20 mouse cellular contexts compared by ENCODE assay signal in the genomic region with DNA sequence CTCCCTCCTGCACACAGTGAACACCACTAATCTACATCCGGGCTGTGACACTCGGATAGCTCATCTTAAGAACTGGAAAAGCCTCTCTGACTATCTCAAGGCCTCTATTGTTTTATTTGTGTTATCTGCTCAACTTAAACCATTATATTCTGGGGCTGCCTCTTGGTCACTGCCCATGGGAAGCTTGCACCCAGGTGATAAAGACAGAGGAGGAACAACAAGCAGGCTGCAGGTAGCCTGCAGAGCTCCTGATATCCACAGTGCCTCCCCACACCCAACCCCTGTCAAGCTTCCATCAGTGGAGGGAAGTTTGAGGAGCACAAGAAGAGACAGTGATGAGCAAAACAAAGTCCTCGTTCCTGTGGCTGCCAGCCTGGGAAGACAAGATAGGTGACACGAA.
DNase-seq lines count a peak whose midpoint lies in the region; ATAC-seq and TF ChIP-seq lines count a peak whose summit lies in the region.
"Had no signal": no experiment of that assay in that cellular context is flagged by ENCODE, and none has a peak within 500 bp of the region (broad histone marks: within the 10 kb centered on the region; RNA-seq: fewer than 3 reads in every experiment).

No protein-coding gene starts in this region.

- H3K4me1 ChIP-seq in heart, embryonic 10.5 days = peaks cover 20% of the 10 kb centered on the region
- peaks cover 2% of the 10 kb centered on the region; the same call in 1 of the 2 replicates for H3K4me1 ChIP-seq in liver, postnatal 0 days (ENCODE audit: insufficient read depth)
- H3K4me1 ChIP-seq in limb, embryonic 10.5 days = no peaks in the 10 kb centered on the region
- no peaks in the 10 kb centered on the region for H3K4me1 ChIP-seq in hindbrain, embryonic 10.5 days (replicated peaks)
- H3K4me1 ChIP-seq: embryonic facial prominence, embryonic 15.5 days had no signal

- peak overlapping the region; percentile 42; the same call in 1 of the 2 replicates for H3K27ac ChIP-seq in heart, embryonic 10.5 days
- H3K27ac ChIP-seq in liver, postnatal 0 days (ENCODE audit: low read depth) = no peak overlapping the region
- H3K27ac ChIP-seq in limb, embryonic 10.5 days = no peak overlapping the region
- H3K27ac ChIP-seq in hindbrain, embryonic 10.5 days = no peak overlapping the region
- H3K27ac ChIP-seq: embryonic facial prominence, embryonic 15.5 days; forebrain, embryonic 15.5 days; kidney, postnatal 0 days; left cerebral cortex, adult 2 months had no signal

- 0 out of 2 replicates have a peak overlapping the region, but pooled peaks have one; percentile 4 for H3K4me2 ChIP-seq in liver, postnatal 0 days (ENCODE audit: low read depth, low read length)
- H3K4me2 ChIP-seq: embryonic facial prominence, embryonic 15.5 days; forebrain, embryonic 15.5 days had no signal

- peak; percentile 87 for ATAC-seq in liver, postnatal 0 days
- ATAC-seq: CD4-positive, CD25-positive, alpha-beta regulatory T cell, adult 4 months; forebrain, embryonic 15.5 days; hindbrain, embryonic 16.5 days; intestine, postnatal 0 days had no signal

- no peak overlapping the region for H3K9ac ChIP-seq in liver, postnatal 0 days (replicated peaks)
- H3K9ac ChIP-seq: embryonic facial prominence, embryonic 15.5 days; forebrain, embryonic 15.5 days had no signal

- H3K27me3 ChIP-seq in heart, embryonic 10.5 days (ENCODE audit: insufficient read depth, poor library complexity, severe bottlenecking) = no peaks in the 10 kb centered on the region
- no peaks in the 10 kb centered on the region for H3K27me3 ChIP-seq in liver, postnatal 0 days (ENCODE audit: insufficient read depth, low read length)
- H3K27me3 ChIP-seq in limb, embryonic 10.5 days (ENCODE audit: low read depth, poor library complexity, severe bottlenecking) = peaks cover 13% of the 10 kb centered on the region; the same call in 1 of the 2 replicates
- H3K27me3 ChIP-seq in hindbrain, embryonic 10.5 days (ENCODE audit: insufficient read depth, poor library complexity, severe bottlenecking) = peaks cover 14% of the 10 kb centered on the region; the same call in 1 of the 2 replicates
- H3K27me3 ChIP-seq: embryonic facial prominence, embryonic 15.5 days; forebrain, embryonic 15.5 days had no signal

- no peak overlapping the region for H3K4me3 ChIP-seq in heart, embryonic 10.5 days
- H3K4me3 ChIP-seq in liver, postnatal 0 days (ENCODE audit: low read depth, low read length) = no peak overlapping the region
- H3K4me3 ChIP-seq in limb, embryonic 10.5 days = no peak overlapping the region
- H3K4me3 ChIP-seq in hindbrain, embryonic 10.5 days = no peak overlapping the region
- H3K4me3 ChIP-seq: embryonic facial prominence, embryonic 15.5 days; forebrain, embryonic 15.5 days; left cerebral cortex, adult 2 months had no signal

- H3K9me3 ChIP-seq in heart, embryonic 10.5 days = no peaks in the 10 kb centered on the region
- no peaks in the 10 kb centered on the region for H3K9me3 ChIP-seq in liver, postnatal 0 days (ENCODE audit: low read length)
- H3K9me3 ChIP-seq in limb, embryonic 10.5 days (replicated peaks) = no peaks in the 10 kb centered on the region
- H3K9me3 ChIP-seq in hindbrain, embryonic 10.5 days = no peaks in the 10 kb centered on the region
- H3K9me3 ChIP-seq: embryonic facial prominence, embryonic 15.5 days; forebrain, embryonic 15.5 days had no signal

- intact Hi-C loops in gastrocnemius, postnatal 14 days (cut with DNase I; ENCODE audit: low total_unique reads) = no loop called here

- 45% methylated on average over 4 of the region's 4 CpGs for WGBS in heart, embryonic 10.5 days
- 30% methylated on average over 4 of the region's 4 CpGs for WGBS in liver, postnatal 0 days (ENCODE audit: insufficient replicate concordance)
- 91% methylated on average over 4 of the region's 4 CpGs for WGBS in limb, embryonic 10.5 days
- WGBS in hindbrain, embryonic 10.5 days = 85% methylated on average over 4 of the region's 4 CpGs

- peak; percentile 76 for TF ChIP-seq EP300 in liver, postnatal 0 days (IDR thresholded peaks at IDR 0.05; ENCODE audit: low read depth)

- no peaks in the 10 kb centered on the region for H3K36me3 ChIP-seq in heart, embryonic 10.5 days
- H3K36me3 ChIP-seq in liver, postnatal 0 days (replicated peaks; ENCODE audit: insufficient read depth, low read length) = no peaks in the 10 kb centered on the region
- H3K36me3 ChIP-seq in limb, embryonic 10.5 days = no peaks in the 10 kb centered on the region
- no peaks in the 10 kb centered on the region for H3K36me3 ChIP-seq in hindbrain, embryonic 10.5 days
- H3K36me3 ChIP-seq: embryonic facial prominence, embryonic 15.5 days; forebrain, embryonic 15.5 days had no signal

- DNase-seq in heart, embryonic 10.5 days (ENCODE audit: low spot score) = peak; percentile 80
- no peak for DNase-seq in heart, adult 18-20 months
- DNase-seq in MEL-GATA-1-ER (ENCODE audit: extremely low read depth, low read depth) = peak; percentile 97
- peak; percentile 68 for DNase-seq in liver
- DNase-seq in liver, postnatal 0 days = no peak
- DNase-seq in gastrocnemius, postnatal 14 days = no peak
- DNase-seq in limb, embryonic 10.5 days (ENCODE audit: low spot score) = no peak
- DNase-seq in hindbrain, embryonic 10.5 days (ENCODE audit: low spot score) = no peak
- DNase-seq: adrenal gland, postnatal 10 days; cerebellum, adult 9-10 months; heart, postnatal 14 days; right cerebral cortex, postnatal 25 days; thymus, postnatal 25 days had no signal

- no peak for TF ChIP-seq CTCF in liver, postnatal 0 days (IDR thresholded peaks at IDR 0.05; ENCODE audit: low read depth)

Comparison
In these comparisons a context has a peak if more than half of its experiments do, and no peak if none do; other contexts are left out.
1. DNase-seq: peak in heart, embryonic 10.5 days (single experiment), MEL-GATA-1-ER (single experiment) and liver (single experiment); none in heart, adult 18-20 months (0 of 2), liver, postnatal 0 days (single experiment), gastrocnemius, postnatal 14 days (single experiment), limb, embryonic 10.5 days (single experiment) and hindbrain, embryonic 10.5 days (single experiment).